Mouse (Mus musculus) urinary bladder, postnatal 10 days (tissue): Measurements from ENCODE around the gene Resp18.

Experiments
- DNase-seq: peaks from one replicate; pipeline ENCODE4 v3.0.0; 2022; ENCODE audit warnings: low spot score

Resp18 gene

GRCm38 (mm10) chr1:75277195-75278188, 723 bp downstream of the Resp18 start:
- DNase-seq, result no peak

- DNase-seq, result no peak
These were observed 13.9 kb downstream of the Resp18 start, which contains the start of gene Ptprn for GRCm38 (mm10) chr1:75264091-75264880. Gene Ptprn, minus strand, starts transcription at chr1:75264502.

GRCm38 (mm10) chr1:75262969-75263951, 15.0 kb downstream of the Resp18 start:
- DNase-seq, result no peak

GRCm38 (mm10) chr1:75261278-75261677, 16.9 kb downstream of the Resp18 start:
- DNase-seq, result no peak

- no peak for DNase-seq
These were observed 22.6 kb downstream of the Resp18 start for GRCm38 (mm10) chr1:75255516-75256046.

- DNase-seq, result no peak
These were observed 23.6 kb downstream of the Resp18 start for GRCm38 (mm10) chr1:75254625-75255013.

GRCm38 (mm10) chr1:75253849-75254624, 24.2 kb downstream of the Resp18 start:
- peak; percentile 61 for DNase-seq

- no peak for DNase-seq
These were observed 25.2 kb downstream of the Resp18 start for GRCm38 (mm10) chr1:75253029-75253428.

GRCm38 (mm10) chr1:75252308-75252707, 25.9 kb downstream of the Resp18 start:
- DNase-seq, result no peak

GRCm38 (mm10) chr1:75251112-75251970, 26.9 kb downstream of the Resp18 start:
- DNase-seq, result peak; percentile 49

GRCm38 (mm10) chr1:75250498-75250897, 27.7 kb downstream of the Resp18 start:
- no peak for DNase-seq

- DNase-seq, result no peak
These were observed 30.0 kb downstream of the Resp18 start for GRCm38 (mm10) chr1:75248041-75248772.

GRCm38 (mm10) chr1:75247071-75247930, 30.9 kb downstream of the Resp18 start:
- DNase-seq, result no peak

- DNase-seq, result no peak
These were observed 33.4 kb downstream of the Resp18 start for GRCm38 (mm10) chr1:75244836-75245235.

GRCm38 (mm10) chr1:75244175-75244826, 33.9 kb downstream of the Resp18 start:
- no peak for DNase-seq

GRCm38 (mm10) chr1:75243411-75243810, 34.8 kb downstream of the Resp18 start:
- DNase-seq, result no peak

GRCm38 (mm10) chr1:75239591-75239990, 38.6 kb downstream of the Resp18 start:
- no peak for DNase-seq
